In the genomic region with DNA sequence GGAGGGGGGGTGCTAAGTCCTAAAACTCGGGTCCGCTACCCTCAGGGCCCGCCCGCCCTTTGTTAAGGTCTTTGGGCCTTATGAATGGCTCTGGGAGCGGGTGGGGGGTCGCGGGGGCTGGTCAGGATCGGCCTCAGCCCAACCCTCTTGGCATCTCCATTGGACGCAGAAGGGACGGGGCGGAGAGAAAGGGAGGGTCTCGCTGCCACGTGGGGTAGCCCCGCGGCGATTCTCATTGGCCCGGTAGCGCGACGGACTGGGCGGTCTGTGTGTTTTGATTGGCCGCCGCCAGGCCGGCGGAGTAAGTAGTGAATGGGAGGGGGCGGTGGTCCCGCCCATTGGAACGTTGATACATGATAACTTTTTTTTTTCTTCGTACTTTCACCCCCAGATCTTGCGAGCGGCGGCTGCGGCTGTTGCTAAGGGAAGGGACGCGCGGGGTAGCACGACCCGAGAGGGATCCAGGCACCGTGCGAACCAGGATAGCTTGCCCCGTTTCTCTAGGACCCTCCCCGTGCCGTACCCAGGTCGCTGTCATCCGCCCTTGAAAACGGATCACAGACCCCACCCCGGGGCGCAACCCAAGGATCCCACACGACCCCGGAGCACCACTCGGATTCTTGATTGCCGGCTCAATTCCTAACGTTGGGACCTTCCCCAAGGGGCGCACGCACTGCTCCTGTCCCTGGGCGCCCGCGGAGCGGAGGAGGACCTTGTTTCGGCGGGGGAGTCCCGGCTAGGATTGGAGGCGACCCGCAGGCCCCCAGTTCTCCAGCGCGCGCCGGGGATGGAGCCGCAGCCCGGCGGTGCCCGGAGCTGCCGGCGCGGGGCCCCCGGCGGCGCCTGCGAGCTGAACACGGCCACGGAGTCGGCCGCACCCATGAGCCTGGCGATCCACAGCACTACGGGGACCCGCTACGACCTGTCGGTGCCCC, we compare ENCODE assay signal across 8 mouse cellular contexts. TPM values are rescaled to one million over a fixed set of nuclear protein-coding genes. Genes with fewer than 3 reads are reported as not detected.
DNase-seq lines count a peak whose midpoint lies in the region; ATAC-seq and TF ChIP-seq lines count a peak whose summit lies in the region.

No protein-coding gene starts in this region.

- intact Hi-C loops in heart, postnatal 10 days (cut with DNase I), result no loop called here

- H3K4me2 ChIP-seq in forebrain, embryonic 13.5 days, result peak overlapping the region; percentile 99
- peak overlapping the region; percentile 96 for H3K4me2 ChIP-seq in liver, postnatal 0 days (ENCODE audit: low read depth, low read length)
- peak overlapping the region; percentile 94 for H3K4me2 ChIP-seq in neural tube, embryonic 13.5 days

- peaks cover 51% of the 10 kb centered on the region for H3K36me3 ChIP-seq in forebrain, embryonic 13.5 days (ENCODE audit: poor library complexity, severe bottlenecking)
- peaks cover 41% of the 10 kb centered on the region for H3K36me3 ChIP-seq in liver, postnatal 0 days (replicated peaks; ENCODE audit: insufficient read depth, low read length)
- H3K36me3 ChIP-seq in neural tube, embryonic 13.5 days, result peaks cover 59% of the 10 kb centered on the region

- TF ChIP-seq EP300 in liver, postnatal 0 days (IDR thresholded peaks at IDR 0.05; ENCODE audit: low read depth), result peak; percentile 11; the same call in 1 of the 2 replicates

- H3K9me3 ChIP-seq in forebrain, embryonic 13.5 days (replicated peaks), result no peaks in the 10 kb centered on the region
- H3K9me3 ChIP-seq in liver, postnatal 0 days (ENCODE audit: low read length), result no peaks in the 10 kb centered on the region
- no peaks in the 10 kb centered on the region for H3K9me3 ChIP-seq in neural tube, embryonic 13.5 days

- WGBS in forebrain, embryonic 13.5 days, result under 1% methylated on average over 88 of the region's 88 CpGs
- under 1% methylated on average over 83 of the region's 88 CpGs for WGBS in liver, postnatal 0 days (ENCODE audit: insufficient replicate concordance)
- WGBS in neural tube, embryonic 13.5 days, result under 1% methylated on average over 88 of the region's 88 CpGs

- TF ChIP-seq CTCF in liver, postnatal 0 days (IDR thresholded peaks at IDR 0.05; ENCODE audit: low read depth), result no peak

- H3K27me3 ChIP-seq in forebrain, embryonic 13.5 days, result no peaks in the 10 kb centered on the region
- H3K27me3 ChIP-seq in liver, postnatal 0 days (ENCODE audit: insufficient read depth, low read length), result no peaks in the 10 kb centered on the region
- H3K27me3 ChIP-seq in neural tube, embryonic 13.5 days, result no peaks in the 10 kb centered on the region

- peaks cover 59% of the 10 kb centered on the region for H3K4me1 ChIP-seq in forebrain, embryonic 13.5 days
- peaks cover 58% of the 10 kb centered on the region for H3K4me1 ChIP-seq in liver, postnatal 0 days (ENCODE audit: insufficient read depth)
- H3K4me1 ChIP-seq in neural tube, embryonic 13.5 days (replicated peaks), result peaks cover 65% of the 10 kb centered on the region

- peak; percentile 99 for DNase-seq in ES-CJ7 (ENCODE audit: low read depth, low spot score)
- DNase-seq in heart, postnatal 10 days, result peak; percentile 97 to 98
- DNase-seq in layer of hippocampus, adult 11-12 months (ENCODE audit: low spot score), result peak; percentile 98
- DNase-seq in liver, postnatal 0 days, result peak; percentile 95
- peak; percentile 98 for DNase-seq in telencephalon, adult 2 months (ENCODE audit: low read depth, low spot score)

- ATAC-seq in cerebellum, adult (ENCODE audit: insufficient number of reproducible peaks, low FRiP score, low TSS enrichment), result peak; percentile 39; the same call in 1 of the 2 replicates
- ATAC-seq in forebrain, embryonic 13.5 days, result peak; percentile 86
- ATAC-seq in liver, postnatal 0 days, result peak; percentile 75
- ATAC-seq in neural tube, embryonic 13.5 days (ENCODE audit: low read depth), result peak; percentile 85

- H3K9ac ChIP-seq in forebrain, embryonic 13.5 days, result peak overlapping the region; percentile 100
- peak overlapping the region; percentile 70 for H3K9ac ChIP-seq in liver, postnatal 0 days (replicated peaks)
- H3K9ac ChIP-seq in neural tube, embryonic 13.5 days, result peak overlapping the region; percentile 100

- H3K27ac ChIP-seq in forebrain, embryonic 13.5 days, result peak overlapping the region; percentile 100
- peak overlapping the region; percentile 99 for H3K27ac ChIP-seq in liver, postnatal 0 days (ENCODE audit: low read depth)
- peak overlapping the region; percentile 100 for H3K27ac ChIP-seq in neural tube, embryonic 13.5 days (replicated peaks)

- peak overlapping the region; percentile 99 for H3K4me3 ChIP-seq in forebrain, embryonic 13.5 days
- H3K4me3 ChIP-seq in liver, postnatal 0 days (ENCODE audit: low read depth, low read length), result peak overlapping the region; percentile 90
- peak overlapping the region; percentile 98 for H3K4me3 ChIP-seq in neural tube, embryonic 13.5 days

RNA-seq across cellular contexts. Expression of gene Midn, which starts 1.5 kb away (rescaled TPM):
- polyA plus RNA-seq in forebrain, embryonic 13.5 days (2015; fragmentation: Nextera tagmentation; extraction: Ambion mirVana), result 35.1 and 37.9 TPM in 2 replicates
- total RNA-seq in heart, postnatal 10 days (2021), result 100 to 1,000 TPM; 132 to 190 TPM
- 3.0 and 4.3 TPM in 2 replicates for polyA plus RNA-seq in liver, postnatal 0 days (2015; fragmentation: Nextera tagmentation; extraction: Ambion mirVana)
- 31.0 and 35.8 TPM in 2 replicates for polyA plus RNA-seq in neural tube, embryonic 13.5 days (2015; fragmentation: Nextera tagmentation; extraction: Ambion mirVana)

RNA-seq across cellular contexts. Expression of gene Cbarp, which starts 8.9 kb away (rescaled TPM):
- polyA plus RNA-seq in forebrain, embryonic 13.5 days (2015; fragmentation: Nextera tagmentation; extraction: Ambion mirVana), result 21.2 and 26.8 TPM in 2 replicates
- total RNA-seq in heart, postnatal 10 days (2021), result 1 to 10 TPM; 3.2 to 4.1 TPM
- 0.11 and 0.18 TPM in 2 replicates for polyA plus RNA-seq in liver, postnatal 0 days (2015; fragmentation: Nextera tagmentation; extraction: Ambion mirVana)
- 53.9 and 55.1 TPM in 2 replicates for polyA plus RNA-seq in neural tube, embryonic 13.5 days (2015; fragmentation: Nextera tagmentation; extraction: Ambion mirVana)

RNA-seq across cellular contexts. Expression of gene Atp5d, which starts 11.1 kb away (rescaled TPM):
- polyA plus RNA-seq in forebrain, embryonic 13.5 days (2015; fragmentation: Nextera tagmentation; extraction: Ambion mirVana), result 454 and 459 TPM in 2 replicates
- 1,000 to 10,000 TPM; 1,058 to 1,125 TPM for total RNA-seq in heart, postnatal 10 days (2021)
- 537 and 576 TPM in 2 replicates for polyA plus RNA-seq in liver, postnatal 0 days (2015; fragmentation: Nextera tagmentation; extraction: Ambion mirVana)
- polyA plus RNA-seq in neural tube, embryonic 13.5 days (2015; fragmentation: Nextera tagmentation; extraction: Ambion mirVana), result 467 and 481 TPM in 2 replicates

RNA-seq across cellular contexts. Expression of gene Cirbp, which starts 16.2 kb away (rescaled TPM):
- polyA plus RNA-seq in forebrain, embryonic 13.5 days (2015; fragmentation: Nextera tagmentation; extraction: Ambion mirVana), result 274 and 308 TPM in 2 replicates
- 100 to 1,000 TPM; 113 to 134 TPM for total RNA-seq in heart, postnatal 10 days (2021)
- 87.0 and 93.3 TPM in 2 replicates for polyA plus RNA-seq in liver, postnatal 0 days (2015; fragmentation: Nextera tagmentation; extraction: Ambion mirVana)
- polyA plus RNA-seq in neural tube, embryonic 13.5 days (2015; fragmentation: Nextera tagmentation; extraction: Ambion mirVana), result 325 and 351 TPM in 2 replicates

RNA-seq across cellular contexts. Expression of gene 1600002K03Rik, which starts 23.2 kb away (rescaled TPM):
- 12.2 and 12.6 TPM in 2 replicates for polyA plus RNA-seq in forebrain, embryonic 13.5 days (2015; fragmentation: Nextera tagmentation; extraction: Ambion mirVana)
- total RNA-seq in heart, postnatal 10 days (2021), result 1 to 10 TPM; 3.1 to 3.4 TPM
- polyA plus RNA-seq in liver, postnatal 0 days (2015; fragmentation: Nextera tagmentation; extraction: Ambion mirVana), result 6.7 and 6.8 TPM in 2 replicates
- 11.4 and 16.3 TPM in 2 replicates for polyA plus RNA-seq in neural tube, embryonic 13.5 days (2015; fragmentation: Nextera tagmentation; extraction: Ambion mirVana)

Comparison
In these comparisons a context has a peak if more than half of its experiments do, and no peak if none do; other contexts are left out.
1. Peak in every context shown above with its lines: DNase-seq, ATAC-seq, H3K4me3 ChIP-seq and H3K27ac ChIP-seq.
2. RNA of gene Cbarp, which starts 8.9 kb away (polyA plus RNA-seq): 53.9 to 55.1 TPM in neural tube, embryonic 13.5 days and 21.2 to 26.8 TPM in forebrain, embryonic 13.5 days; 0.11 to 0.18 TPM in liver, postnatal 0 days; every median in the first group is over 10 times any median in the second.